Comparison of ENCODE assay signal across 11 mouse cellular contexts in genomic region chr4:127227051-127227673, GRCm38 (mm10). TPM values are rescaled to one million over a fixed set of nuclear protein-coding genes. Genes with fewer than 3 reads are reported as not detected.
DNase-seq lines count a peak whose midpoint lies in the region; ATAC-seq lines count a peak whose summit lies in the region.
"Had no signal": no experiment of that assay in that cellular context is flagged by ENCODE, and none has a peak within 500 bp of the region (broad histone marks: within the 10 kb centered on the region; RNA-seq: fewer than 3 reads in every experiment).

No protein-coding gene starts in this region.

- 19% methylated on average over 17 of the region's 17 CpGs for WGBS in kidney, embryonic 14.5 days
- 16% methylated on average over 17 of the region's 17 CpGs for WGBS in embryonic facial prominence, embryonic 12.5 days
- 8% methylated on average over 17 of the region's 17 CpGs for WGBS in hindbrain, embryonic 14.5 days
- WGBS in neural tube, embryonic 12.5 days, result 13% methylated on average over 17 of the region's 17 CpGs

- no peak overlapping the region for H3K27ac ChIP-seq in kidney, embryonic 14.5 days (ENCODE audit: low read depth, low read length)
- H3K27ac ChIP-seq in embryonic facial prominence, embryonic 12.5 days, result no peak overlapping the region
- peak overlapping the region; percentile 69 for H3K27ac ChIP-seq in hindbrain, embryonic 14.5 days
- H3K27ac ChIP-seq in neural tube, embryonic 12.5 days, result peak overlapping the region; percentile 20; the same call in 1 of the 2 replicates

- H3K9ac ChIP-seq in kidney, embryonic 14.5 days (ENCODE audit: low read depth, low read length), result no peak overlapping the region
- H3K9ac ChIP-seq in embryonic facial prominence, embryonic 12.5 days, result no peak overlapping the region
- H3K9ac ChIP-seq in hindbrain, embryonic 14.5 days, result no peak overlapping the region
- H3K9ac ChIP-seq in neural tube, embryonic 12.5 days, result no peak overlapping the region

- H3K4me1 ChIP-seq in kidney, embryonic 14.5 days (ENCODE audit: control insufficient read depth, insufficient read depth, low read length), result no peaks in the 10 kb centered on the region
- peaks cover 2% of the 10 kb centered on the region; the same call in 1 of the 2 replicates for H3K4me1 ChIP-seq in embryonic facial prominence, embryonic 12.5 days
- H3K4me1 ChIP-seq in hindbrain, embryonic 14.5 days (replicated peaks; ENCODE audit: control insufficient read depth, insufficient read depth, low read length), result peaks cover 31% of the 10 kb centered on the region
- peaks cover 36% of the 10 kb centered on the region for H3K4me1 ChIP-seq in neural tube, embryonic 12.5 days

- H3K36me3 ChIP-seq in kidney, embryonic 14.5 days (ENCODE audit: control insufficient read depth, insufficient read depth, low read length), result no peaks in the 10 kb centered on the region
- H3K36me3 ChIP-seq in embryonic facial prominence, embryonic 12.5 days, result no peaks in the 10 kb centered on the region
- no peaks in the 10 kb centered on the region for H3K36me3 ChIP-seq in hindbrain, embryonic 14.5 days (replicated peaks; ENCODE audit: control insufficient read depth, insufficient read depth)
- no peaks in the 10 kb centered on the region for H3K36me3 ChIP-seq in neural tube, embryonic 12.5 days

- no peak for DNase-seq in kidney, postnatal 10 days
- peak; percentile 47 for DNase-seq in hindbrain, embryonic 14.5 days (ENCODE audit: low spot score)
- no peak for DNase-seq in spleen, adult 18-20 months
- DNase-seq in thymus, postnatal 0 days (ENCODE audit: low spot score), result no peak
- DNase-seq in right cerebral cortex, postnatal 4 days, result no peak
- DNase-seq: cerebellum, adult 9-11 months had no signal

- no peak overlapping the region; the same call in 1 of the 2 replicates for H3K4me3 ChIP-seq in kidney, embryonic 14.5 days (ENCODE audit: low read length)
- H3K4me3 ChIP-seq in embryonic facial prominence, embryonic 12.5 days, result no peak overlapping the region
- H3K4me3 ChIP-seq in hindbrain, embryonic 14.5 days (replicated peaks; ENCODE audit: low read length), result no peak overlapping the region
- no peak overlapping the region for H3K4me3 ChIP-seq in neural tube, embryonic 12.5 days

- 0 out of 2 replicates have a peak overlapping the region, but pooled peaks have one; percentile 15 for H3K4me2 ChIP-seq in kidney, embryonic 14.5 days (replicated peaks; ENCODE audit: low read depth, low read length)
- H3K4me2 ChIP-seq in embryonic facial prominence, embryonic 12.5 days (replicated peaks), result 0 out of 2 replicates have a peak overlapping the region, but pooled peaks have one; percentile 9
- H3K4me2 ChIP-seq in hindbrain, embryonic 14.5 days (replicated peaks), result 0 out of 2 replicates have a peak overlapping the region, but pooled peaks have one; percentile 7
- H3K4me2 ChIP-seq in neural tube, embryonic 12.5 days (replicated peaks), result peak overlapping the region; percentile 42

- H3K27me3 ChIP-seq in kidney, embryonic 14.5 days (ENCODE audit: control insufficient read depth, insufficient read depth, low read length), result peaks cover 49% of the 10 kb centered on the region
- peaks cover 59% of the 10 kb centered on the region for H3K27me3 ChIP-seq in embryonic facial prominence, embryonic 12.5 days
- peaks cover 1% of the 10 kb centered on the region; the same call in 1 of the 2 replicates for H3K27me3 ChIP-seq in hindbrain, embryonic 14.5 days (ENCODE audit: control insufficient read depth, insufficient read depth, low read length)
- H3K27me3 ChIP-seq in neural tube, embryonic 12.5 days (replicated peaks), result peaks cover 21% of the 10 kb centered on the region

- H3K9me3 ChIP-seq in kidney, embryonic 14.5 days (ENCODE audit: control insufficient read depth, low read length), result no peaks in the 10 kb centered on the region
- H3K9me3 ChIP-seq in embryonic facial prominence, embryonic 12.5 days, result no peaks in the 10 kb centered on the region
- H3K9me3 ChIP-seq in hindbrain, embryonic 14.5 days (ENCODE audit: control insufficient read depth, low read length), result no peaks in the 10 kb centered on the region
- H3K9me3 ChIP-seq in neural tube, embryonic 12.5 days, result no peaks in the 10 kb centered on the region

- ATAC-seq in kidney, embryonic 14.5 days (ENCODE audit: low FRiP score, low TSS enrichment), result no peak
- no peak for ATAC-seq in embryonic facial prominence, embryonic 12.5 days (ENCODE audit: insufficient number of reproducible peaks, insufficient read depth, low FRiP score, low TSS enrichment)
- ATAC-seq in hindbrain, embryonic 14.5 days (ENCODE audit: low FRiP score), result peak; percentile 56
- peak; percentile 74 for ATAC-seq in neural tube, embryonic 12.5 days (ENCODE audit: low FRiP score, low read depth)
- ATAC-seq: activated CD4-positive, CD25-positive, alpha-beta regulatory T cell, adult 4 months; intestine, embryonic 16.5 days had no signal

RNA-seq across cellular contexts. Expression of gene Smim12, which starts 16.4 kb away (rescaled TPM):
- polyA plus RNA-seq in kidney, embryonic 14.5 days (2014; fragmentation: Nextera tagmentation; extraction: Ambion mirVana), result 55.2 and 66.2 TPM in 2 replicates
- polyA plus RNA-seq in embryonic facial prominence, embryonic 12.5 days (2016; fragmentation: Nextera tagmentation; extraction: Ambion mirVana), result 49.1 and 51.1 TPM in 2 replicates
- 53.8 and 60.9 TPM in 2 replicates for polyA plus RNA-seq in hindbrain, embryonic 14.5 days (2014; fragmentation: Nextera tagmentation; extraction: Ambion mirVana)
- 52.2 and 58.3 TPM in 2 replicates for polyA plus RNA-seq in neural tube, embryonic 12.5 days (2016; fragmentation: Nextera tagmentation; extraction: Ambion mirVana)
- polyA plus RNA-seq in thymus, postnatal 0 days (2015; fragmentation: Nextera tagmentation; extraction: Ambion mirVana), result 57.9 and 59.4 TPM in 2 replicates

RNA-seq across cellular contexts. Expression of gene Dlgap3, which starts 58.2 kb away (rescaled TPM):
- 0.69 and 0.79 TPM in 2 replicates for polyA plus RNA-seq in kidney, embryonic 14.5 days (2014; fragmentation: Nextera tagmentation; extraction: Ambion mirVana)
- polyA plus RNA-seq in embryonic facial prominence, embryonic 12.5 days (2016; fragmentation: Nextera tagmentation; extraction: Ambion mirVana), result 1.3 TPM in 2 replicates
- polyA plus RNA-seq in hindbrain, embryonic 14.5 days (2014; fragmentation: Nextera tagmentation; extraction: Ambion mirVana), result 30.8 and 35.1 TPM in 2 replicates
- polyA plus RNA-seq in neural tube, embryonic 12.5 days (2016; fragmentation: Nextera tagmentation; extraction: Ambion mirVana), result 10.8 and 11.7 TPM in 2 replicates
- polyA plus RNA-seq in thymus, postnatal 0 days (2015; fragmentation: Nextera tagmentation; extraction: Ambion mirVana), result 0.55 and 0.80 TPM in 2 replicates
- polyA plus RNA-seq: activated CD4-positive, CD25-positive, alpha-beta regulatory T cell, adult 4 months had no signal

Comparison
In these comparisons a context has a peak if more than half of its experiments do, and no peak if none do; other contexts are left out.
1. ATAC-seq: peak in hindbrain, embryonic 14.5 days (single experiment) and neural tube, embryonic 12.5 days (single experiment); none in kidney, embryonic 14.5 days (single experiment) and embryonic facial prominence, embryonic 12.5 days (single experiment).
2. H3K27ac ChIP-seq: peak in hindbrain, embryonic 14.5 days (single experiment) and neural tube, embryonic 12.5 days (single experiment); none in kidney, embryonic 14.5 days (single experiment) and embryonic facial prominence, embryonic 12.5 days (single experiment).
3. Peak in every context shown above with its lines, with median percentiles within 50 percentile points of each other: H3K4me2 ChIP-seq.